Mouse (Mus musculus): ENCODE results near the gene Pcdh7. TPM values are rescaled to one million over a fixed set of nuclear protein-coding genes. Genes with fewer than 3 reads are reported as not detected.

The Pcdh7 gene
- polyA plus RNA-seq, 1 experiment from 2014 or later, result 6.8 TPM

- H3K9me3 ChIP-seq (ENCODE audit: control insufficient read depth, low read length), result no peaks in the 10 kb centered on the region
- no peaks in the 10 kb centered on the region; the same call in 1 of the 2 replicates for H3K4me1 ChIP-seq (ENCODE audit: control insufficient read depth, insufficient read depth, low read length)
- ATAC-seq (ENCODE audit: insufficient number of reproducible peaks, low FRiP score, low TSS enrichment, low read depth), result no peak
- no peaks in the 10 kb centered on the region for H3K27me3 ChIP-seq (ENCODE audit: control insufficient read depth, insufficient read depth, low read length)
- no peak for DNase-seq (ENCODE audit: low spot score)
- no peak overlapping the region for H3K4me3 ChIP-seq (ENCODE audit: low read depth, low read length)
- no peak overlapping the region for H3K27ac ChIP-seq (replicated peaks; ENCODE audit: low read depth, low read length)
- H3K4me2 ChIP-seq (ENCODE audit: low read depth, severe bottlenecking), result no peak overlapping the region
- no peaks in the 10 kb centered on the region for H3K36me3 ChIP-seq (ENCODE audit: control insufficient read depth, insufficient read depth, low read length)
- H3K9ac ChIP-seq (ENCODE audit: low read length), result no peak overlapping the region
Measured at GRCm38 (mm10) chr5:57758968-57759367, 41.2 kb downstream of the Pcdh7 start.

- Histone ChIP-seq H3K9ac (ENCODE audit: low read length) (no peak overlapping the region), H3K27ac (replicated peaks; ENCODE audit: low read depth, low read length) (0 out of 2 replicates have a peak overlapping the region, but pooled peaks have one; percentile 18), H3K4me1 (ENCODE audit: control insufficient read depth, insufficient read depth, low read length) (no peaks in the 10 kb centered on the region; the same call in 1 of the 2 replicates), H3K27me3 (ENCODE audit: control insufficient read depth, insufficient read depth, low read length) (no peaks in the 10 kb centered on the region), H3K9me3 (ENCODE audit: control insufficient read depth, low read length) (no peaks in the 10 kb centered on the region), H3K4me2 (ENCODE audit: low read depth, severe bottlenecking) (no peak overlapping the region), H3K36me3 (ENCODE audit: control insufficient read depth, insufficient read depth, low read length) (no peaks in the 10 kb centered on the region), H3K4me3 (ENCODE audit: low read depth, low read length) (no peak overlapping the region)
- 51% methylated on average over 6 of the region's 6 CpGs for WGBS
- DNase-seq (ENCODE audit: low spot score), result no peak
- ATAC-seq (ENCODE audit: insufficient number of reproducible peaks, low FRiP score, low TSS enrichment, low read depth), result no peak
Measured at GRCm38 (mm10) chr5:57760069-57761063, 42.6 kb downstream of the Pcdh7 start.

GRCm38 (mm10) chr5:57765356-57765755 lies 47.6 kb downstream of the Pcdh7 start:
- H3K4me3 ChIP-seq (ENCODE audit: low read depth, low read length), result no peak overlapping the region
- no peak for DNase-seq (ENCODE audit: low spot score)
- H3K4me2 ChIP-seq (ENCODE audit: low read depth, severe bottlenecking), result no peak overlapping the region
- no peak overlapping the region for H3K27ac ChIP-seq (replicated peaks; ENCODE audit: low read depth, low read length)
- H3K9me3 ChIP-seq (ENCODE audit: control insufficient read depth, low read length), result no peaks in the 10 kb centered on the region
- H3K4me1 ChIP-seq (ENCODE audit: control insufficient read depth, insufficient read depth, low read length), result no peaks in the 10 kb centered on the region
- no peak overlapping the region for H3K9ac ChIP-seq (ENCODE audit: low read length)
- H3K27me3 ChIP-seq (ENCODE audit: control insufficient read depth, insufficient read depth, low read length), result no peaks in the 10 kb centered on the region
- 25% methylated on average over 3 of the region's 3 CpGs for WGBS
- ATAC-seq (ENCODE audit: insufficient number of reproducible peaks, low FRiP score, low TSS enrichment, low read depth), result no peak
- no peaks in the 10 kb centered on the region for H3K36me3 ChIP-seq (ENCODE audit: control insufficient read depth, insufficient read depth, low read length)

- Histone ChIP-seq H3K4me3 (ENCODE audit: low read depth, low read length) (no peak overlapping the region), H3K27me3 (ENCODE audit: control insufficient read depth, insufficient read depth, low read length) (no peaks in the 10 kb centered on the region), H3K36me3 (ENCODE audit: control insufficient read depth, insufficient read depth, low read length) (no peaks in the 10 kb centered on the region), H3K9me3 (ENCODE audit: control insufficient read depth, low read length) (no peaks in the 10 kb centered on the region), H3K4me2 (ENCODE audit: low read depth, severe bottlenecking) (no peak overlapping the region), H3K27ac (replicated peaks; ENCODE audit: low read depth, low read length) (no peak overlapping the region), H3K9ac (ENCODE audit: low read length) (no peak overlapping the region), H3K4me1 (ENCODE audit: control insufficient read depth, insufficient read depth, low read length) (no peaks in the 10 kb centered on the region)
- DNase-seq (ENCODE audit: low spot score), result no peak
- no peak for ATAC-seq (ENCODE audit: insufficient number of reproducible peaks, low FRiP score, low TSS enrichment, low read depth)
- 74% methylated on average over 3 of the region's 3 CpGs for WGBS
Measured at GRCm38 (mm10) chr5:57767346-57767745, 49.6 kb downstream of the Pcdh7 start.

- Histone ChIP-seq H3K4me1 (ENCODE audit: control insufficient read depth, insufficient read depth, low read length) (no peaks in the 10 kb centered on the region), H3K9me3 (ENCODE audit: control insufficient read depth, low read length) (no peaks in the 10 kb centered on the region), H3K4me3 (ENCODE audit: low read depth, low read length) (no peak overlapping the region), H3K36me3 (ENCODE audit: control insufficient read depth, insufficient read depth, low read length) (no peaks in the 10 kb centered on the region), H3K27me3 (ENCODE audit: control insufficient read depth, insufficient read depth, low read length) (no peaks in the 10 kb centered on the region), H3K4me2 (ENCODE audit: low read depth, severe bottlenecking) (no peak overlapping the region), H3K9ac (ENCODE audit: low read length) (no peak overlapping the region), H3K27ac (replicated peaks; ENCODE audit: low read depth, low read length) (no peak overlapping the region)
- WGBS, result 65% methylated on average over 10 of the region's 10 CpGs
- no peak for ATAC-seq (ENCODE audit: insufficient number of reproducible peaks, low FRiP score, low TSS enrichment, low read depth)
- DNase-seq (ENCODE audit: low spot score), result no peak
Measured at GRCm38 (mm10) chr5:57768469-57769022, 50.8 kb downstream of the Pcdh7 start.

- no peak overlapping the region for H3K4me2 ChIP-seq (ENCODE audit: low read depth, severe bottlenecking)
- DNase-seq (ENCODE audit: low spot score) (no peak), ATAC-seq (ENCODE audit: insufficient number of reproducible peaks, low FRiP score, low TSS enrichment, low read depth) (no peak)
- no peaks in the 10 kb centered on the region for H3K9me3 ChIP-seq (ENCODE audit: control insufficient read depth, low read length)
- 92% methylated on average over 7 of the region's 7 CpGs for WGBS
- no peak overlapping the region for H3K9ac ChIP-seq (ENCODE audit: low read length)
- no peak overlapping the region for H3K4me3 ChIP-seq (ENCODE audit: low read depth, low read length)
- H3K27ac ChIP-seq (replicated peaks; ENCODE audit: low read depth, low read length), result no peak overlapping the region
- H3K36me3 ChIP-seq (ENCODE audit: control insufficient read depth, insufficient read depth, low read length), result no peaks in the 10 kb centered on the region
- no peaks in the 10 kb centered on the region for H3K27me3 ChIP-seq (ENCODE audit: control insufficient read depth, insufficient read depth, low read length)
- no peaks in the 10 kb centered on the region for H3K4me1 ChIP-seq (ENCODE audit: control insufficient read depth, insufficient read depth, low read length)
Measured at GRCm38 (mm10) chr5:57769644-57770043, 51.9 kb downstream of the Pcdh7 start.

- no peak for ATAC-seq (ENCODE audit: insufficient number of reproducible peaks, low FRiP score, low TSS enrichment, low read depth)
Measured at GRCm38 (mm10) chr5:57770364-57770763, 52.6 kb downstream of the Pcdh7 start.

GRCm38 (mm10) chr5:57771122-57771521 lies 53.4 kb downstream of the Pcdh7 start:
- Histone ChIP-seq H3K36me3 (ENCODE audit: control insufficient read depth, insufficient read depth, low read length) (no peaks in the 10 kb centered on the region), H3K27me3 (ENCODE audit: control insufficient read depth, insufficient read depth, low read length) (no peaks in the 10 kb centered on the region), H3K4me1 (ENCODE audit: control insufficient read depth, insufficient read depth, low read length) (no peaks in the 10 kb centered on the region), H3K4me2 (ENCODE audit: low read depth, severe bottlenecking) (no peak overlapping the region), H3K27ac (replicated peaks; ENCODE audit: low read depth, low read length) (no peak overlapping the region), H3K9ac (ENCODE audit: low read length) (no peak overlapping the region), H3K9me3 (ENCODE audit: control insufficient read depth, low read length) (no peaks in the 10 kb centered on the region), H3K4me3 (ENCODE audit: low read depth, low read length) (no peak overlapping the region)
- DNase-seq (ENCODE audit: low spot score) (no peak), ATAC-seq (ENCODE audit: insufficient number of reproducible peaks, low FRiP score, low TSS enrichment, low read depth) (no peak)
- WGBS, result 77% methylated on average over 6 of the region's 6 CpGs

More at GRCm38 (mm10) chr5:57770364-57770763, 52.6 kb downstream of the Pcdh7 start:
- no peak for DNase-seq (ENCODE audit: low spot score)
- H3K36me3 ChIP-seq (ENCODE audit: control insufficient read depth, insufficient read depth, low read length), result no peaks in the 10 kb centered on the region
- H3K27ac ChIP-seq (replicated peaks; ENCODE audit: low read depth, low read length), result no peak overlapping the region
- H3K9ac ChIP-seq (ENCODE audit: low read length), result no peak overlapping the region
- no peak overlapping the region for H3K4me3 ChIP-seq (ENCODE audit: low read depth, low read length)
- no peak overlapping the region for H3K4me2 ChIP-seq (ENCODE audit: low read depth, severe bottlenecking)
- 73% methylated on average over 3 of the region's 3 CpGs for WGBS
- no peaks in the 10 kb centered on the region for H3K27me3 ChIP-seq (ENCODE audit: control insufficient read depth, insufficient read depth, low read length)
- H3K9me3 ChIP-seq (ENCODE audit: control insufficient read depth, low read length), result no peaks in the 10 kb centered on the region
- no peaks in the 10 kb centered on the region for H3K4me1 ChIP-seq (ENCODE audit: control insufficient read depth, insufficient read depth, low read length)
